Mouse (Mus musculus) CH12.LX (cell line): ENCODE measurements around the gene Gpatch2. TPM values are rescaled to one million over a fixed set of nuclear protein-coding genes. Genes with fewer than 3 reads are reported as not detected.

Source experiments
- DNase-seq: peaks from one replicate; pipeline ENCODE4 v3.0.0-alpha.2; 2013; ENCODE audit errors: extremely low read depth
- H3K27ac ChIP-seq: 2 replicates; pipeline ENCODE4 v1.5.1; 2012; ENCODE audit warnings: low read depth, mild to moderate bottlenecking, control low read depth, moderate library complexity; ENCODE audit not compliant: insufficient read depth
- H3K27me3 ChIP-seq: replicated peaks from 2 replicates; pipeline ENCODE3; 2012; ENCODE audit warnings: inconsistent platforms
- H3K36me3 ChIP-seq, 2 experiments: replicated peaks in 1 of 2; 2 replicates each; pipeline versions ENCODE3 to v1.6.1; 2012; ENCODE audit warnings: inconsistent platforms in 1 of 2, low read length in 1 of 2, mild to moderate bottlenecking in 1 of 2, mixed read lengths in 1 of 2, moderate library complexity in 1 of 2; ENCODE audit not compliant: control insufficient read depth in 1 of 2, insufficient read depth in 1 of 2
- H3K4me1 ChIP-seq, 2 experiments: 2 replicates each; pipeline ENCODE4 v1.6.1; 2012; ENCODE audit warnings: inconsistent platforms in 1 of 2, moderate library complexity in 1 of 2; ENCODE audit not compliant: insufficient read depth in 2 of 2, control insufficient read depth in 1 of 2
- H3K4me2 ChIP-seq: 2 replicates; pipeline ENCODE4 v1.6.1; 2012; ENCODE audit warnings: low read depth, mild to moderate bottlenecking, control low read depth; ENCODE audit not compliant: poor library complexity, insufficient read depth, severe bottlenecking
- H3K4me3 ChIP-seq, 3 experiments: fragments of 150-350 bp in 1 of 3; sonication (generic) in 1 of 3; replicated peaks in 1 of 3; 2 replicates each; pipeline versions ENCODE3 to v1.5.1; 2011 to 2012; ENCODE audit warnings: low read depth in 2 of 3, low read length in 2 of 3, mild to moderate bottlenecking in 2 of 3, moderate library complexity in 2 of 3, control low read depth in 1 of 3, improper control_type of control experiment in 1 of 3, inconsistent platforms in 1 of 3, mixed read lengths in 1 of 3; ENCODE audit not compliant: poor library complexity in 1 of 3
- H3K79me2 ChIP-seq: replicated peaks from 2 replicates; pipeline ENCODE4 v1.6.1; 2012; ENCODE audit warnings: mild to moderate bottlenecking, moderate library complexity; ENCODE audit not compliant: control insufficient read depth, poor library complexity, insufficient read depth, severe bottlenecking; ENCODE audit errors: extremely low read depth
- H3K9ac ChIP-seq: 2 replicates; pipeline ENCODE4 v1.6.1; 2012; ENCODE audit warnings: low read depth, mild to moderate bottlenecking, control low read depth, moderate library complexity; ENCODE audit not compliant: insufficient read depth
- H3K9me3 ChIP-seq: replicated peaks from 2 replicates; pipeline ENCODE3; 2012; ENCODE audit warnings: low read length, inconsistent platforms, mixed read lengths
- GABPA ChIP-seq: IDR thresholded peaks from 2 replicates; pipeline ENCODE4 v1.6.1; 2012; ENCODE audit warnings: low read depth, low read length, improper control_type of control experiment, inconsistent platforms; ENCODE audit not compliant: insufficient replicate concordance
- JUN ChIP-seq: IDR thresholded peaks from 2 replicates; pipeline ENCODE4 v1.6.1; 2011; ENCODE audit warnings: low read depth, mild to moderate bottlenecking, low read length, improper control_type of control experiment, moderate library complexity; ENCODE audit not compliant: insufficient read depth
- KAT2A ChIP-seq: IDR thresholded peaks from 2 replicates; pipeline ENCODE4 v1.6.1; 2012; ENCODE audit warnings: low read length, improper control_type of control experiment, inconsistent platforms; ENCODE audit not compliant: insufficient replicate concordance
- MAFK ChIP-seq: IDR thresholded peaks from 2 replicates; pipeline ENCODE4 v1.6.1; 2011; ENCODE audit warnings: low read length, improper control_type of control experiment; ENCODE audit not compliant: insufficient replicate concordance
- MAX ChIP-seq: IDR thresholded peaks from 2 replicates; pipeline ENCODE4 v1.6.1; 2011; ENCODE audit warnings: low read length, improper control_type of control experiment
- MYC ChIP-seq: IDR thresholded peaks from 2 replicates; pipeline ENCODE4 v1.6.1; 2011; ENCODE audit warnings: low read depth, mild to moderate bottlenecking, improper control_type of control experiment, low read length
- POLR2A ChIP-seq: IDR thresholded peaks from 2 replicates; pipeline ENCODE4 v1.6.1; 2011; ENCODE audit warnings: low read depth, mild to moderate bottlenecking, improper control_type of control experiment, low read length
- RCOR1 ChIP-seq: conservative IDR thresholded peaks from 2 replicates; pipeline ENCODE4 v1.6.1; 2012; ENCODE audit warnings: low read depth, mild to moderate bottlenecking, inconsistent platforms, low read length, improper control_type of control experiment
- TCF12 ChIP-seq: IDR thresholded peaks from 2 replicates; pipeline ENCODE4 v1.6.1; 2014; ENCODE audit warnings: low read depth, mild to moderate bottlenecking, inconsistent platforms, low read length, improper control_type of control experiment
- UBTF ChIP-seq: IDR thresholded peaks from 2 replicates; pipeline ENCODE4 v1.6.1; 2012; ENCODE audit warnings: low read depth, mild to moderate bottlenecking, inconsistent platforms, low read length, improper control_type of control experiment, moderate library complexity
- ZC3H11A ChIP-seq: IDR thresholded peaks from 2 replicates; pipeline ENCODE4 v1.6.1; 2012; ENCODE audit warnings: low read depth, mild to moderate bottlenecking, inconsistent platforms, low read length, improper control_type of control experiment
- ZKSCAN1 ChIP-seq: IDR thresholded peaks from 2 replicates; pipeline ENCODE4 v1.6.1; 2012; ENCODE audit warnings: low read depth, inconsistent platforms, low read length, improper control_type of control experiment, borderline replicate concordance
- ZMIZ1 ChIP-seq: IDR thresholded peaks from 2 replicates; pipeline ENCODE4 v1.6.1; 2012; ENCODE audit warnings: low read depth, mild to moderate bottlenecking, inconsistent platforms, low read length, improper control_type of control experiment
- ZNF384 ChIP-seq: IDR thresholded peaks from 2 replicates; pipeline ENCODE4 v1.6.1; 2012; ENCODE audit warnings: low read depth, low read length, improper control_type of control experiment, inconsistent platforms
- dilution Hi-C: fragments of 300-500 bp; cut with MboI; formaldehyde crosslinking; loops from 2 replicates; pipeline ENCODE4 v1.14.3; 2020; ENCODE audit warnings: low sequenced_read_pairs; ENCODE audit not compliant: extremely low pct_unique_long_range_greater_than_20kb, extremely low pct_ligation_motif_present
- in situ Hi-C: fragments of 300-500 bp; cut with MboI; formaldehyde crosslinking; loops from 3 replicates; pipeline ENCODE4 v1.14.3; 2019; ENCODE audit warnings: low sequenced_read_pairs, low pct_ligation_motif_present, low pct_unique_long_range_greater_than_20kb, mixed read lengths
- polyA plus RNA-seq: library from polyadenylated mRNA; unstranded; fragments of >175 nt; gene quantifications from 2 replicates; pipeline ENCODE4 v1.2.1, GENCODE M21; 2012; ENCODE audit warnings: low read depth; ENCODE audit not compliant: insufficient read length
- total RNA-seq, 2 experiments: library from RNA; depleted of rRNA; stranded (reverse); fragments of 300-350 nt in 1 of 2; fragments of >200 nt in 1 of 2; gene quantifications; 2 replicates each; pipeline ENCODE4 v1.2.3; 2012 to 2014

Gene Gpatch2
- total and polyA plus RNA-seq, 3 experiments = 14.1 to 17.0 (median 15.4) TPM

DNA sequence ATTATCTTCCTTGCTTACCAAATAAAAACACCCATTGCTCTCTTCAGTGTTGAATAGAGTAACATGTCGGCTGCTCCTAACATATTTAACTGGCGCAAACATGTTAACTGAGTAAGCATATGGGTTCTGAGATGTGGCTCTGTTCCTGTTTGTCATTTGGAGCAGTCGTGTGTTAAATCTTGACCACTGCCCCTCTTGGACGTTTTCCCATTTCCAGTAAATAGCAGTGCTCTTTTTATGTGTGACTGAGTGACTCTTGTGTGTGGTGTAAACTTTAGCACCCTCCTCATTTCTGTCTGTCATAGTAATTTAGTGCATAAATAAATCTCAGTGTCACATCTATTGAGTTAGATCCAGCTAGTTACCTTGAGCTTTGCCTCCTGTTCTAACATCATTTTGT is 52.3 kb downstream of the Gpatch2 start:
- no peak overlapping the region for H3K4me2 ChIP-seq
- H3K4me1 ChIP-seq = peaks cover under 1 to 5% of the 10 kb centered on the region in 2 experiments; a peak in 2 of 4 replicates
- H3K36me3 ChIP-seq = peaks cover 0 to 30% of the 10 kb centered on the region in 2 experiments
- in situ Hi-C loops = no loop called here
- no peak overlapping the region for H3K27ac ChIP-seq
- TF ChIP-seq ZC3H11A (no peak), ZKSCAN1 (no peak), UBTF (no peak), TCF12 (no peak), ZNF384 (no peak), KAT2A (no peak)
- H3K9me3 ChIP-seq = no peaks in the 10 kb centered on the region
- H3K79me2 ChIP-seq = no peaks in the 10 kb centered on the region
- no peak overlapping the region for H3K9ac ChIP-seq
- no peak overlapping the region for H3K4me3 ChIP-seq
- H3K27me3 ChIP-seq = no peaks in the 10 kb centered on the region
- dilution Hi-C loops = no loop called here
- DNase-seq = no peak

DNA sequence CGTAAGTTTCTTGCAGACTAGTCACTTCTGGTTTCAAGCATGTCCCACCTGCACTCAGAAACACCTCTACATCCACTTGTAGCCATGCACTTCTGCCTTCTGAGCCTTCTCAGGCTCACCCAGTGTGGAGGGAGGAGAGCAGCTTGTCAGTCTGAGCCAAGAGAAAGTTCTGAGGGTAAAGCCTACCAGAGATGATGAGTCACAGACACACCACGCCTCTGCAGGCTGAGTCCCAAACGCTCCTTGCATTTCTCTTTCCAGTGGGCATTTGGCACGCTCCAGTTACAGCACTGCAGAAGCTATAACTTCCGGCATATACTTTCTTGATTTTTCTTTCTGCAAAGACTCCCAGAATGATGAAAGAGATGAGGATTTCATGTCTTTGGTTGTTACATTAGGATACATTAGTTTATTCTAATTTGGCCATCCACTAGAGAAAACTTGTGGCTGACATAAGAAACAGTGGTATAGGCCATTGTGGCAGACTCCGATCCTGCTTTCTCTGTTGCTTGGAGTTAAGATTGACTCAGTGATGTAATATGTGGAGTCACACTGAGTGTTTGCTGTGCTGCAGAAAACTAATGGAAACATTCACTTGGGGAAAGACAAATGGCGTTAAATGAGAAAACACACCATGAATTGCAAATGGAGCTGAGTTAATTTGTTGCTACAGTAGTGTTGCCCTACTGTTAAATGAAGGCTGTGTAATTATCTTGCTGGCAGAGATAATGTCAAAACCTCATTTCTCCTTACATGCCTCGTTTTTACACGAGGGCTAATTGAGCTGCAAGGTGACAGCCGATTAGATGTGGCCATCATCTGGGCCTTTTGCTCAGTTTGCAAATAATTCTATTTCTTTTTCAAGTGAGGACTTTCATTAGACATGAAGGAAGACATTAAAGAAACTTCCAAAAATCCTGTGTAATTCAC is 55.3 kb downstream of the Gpatch2 start:
- Histone ChIP-seq H3K36me3 (peaks cover 0 to 24% of the 10 kb centered on the region in 2 experiments), H3K9ac (no peak overlapping the region), H3K4me1 (peaks cover 7 to 13% of the 10 kb centered on the region in 2 experiments), H3K27me3 (no peaks in the 10 kb centered on the region), H3K9me3 (no peaks in the 10 kb centered on the region), H3K27ac (no peak overlapping the region), H3K4me3 (no peak overlapping the region), H3K4me2 (no peak overlapping the region), H3K79me2 (no peaks in the 10 kb centered on the region)
- no peak for DNase-seq
- TF ChIP-seq TCF12 = no peak
- dilution Hi-C loops = no loop called here
- in situ Hi-C loops = no loop called here

DNA sequence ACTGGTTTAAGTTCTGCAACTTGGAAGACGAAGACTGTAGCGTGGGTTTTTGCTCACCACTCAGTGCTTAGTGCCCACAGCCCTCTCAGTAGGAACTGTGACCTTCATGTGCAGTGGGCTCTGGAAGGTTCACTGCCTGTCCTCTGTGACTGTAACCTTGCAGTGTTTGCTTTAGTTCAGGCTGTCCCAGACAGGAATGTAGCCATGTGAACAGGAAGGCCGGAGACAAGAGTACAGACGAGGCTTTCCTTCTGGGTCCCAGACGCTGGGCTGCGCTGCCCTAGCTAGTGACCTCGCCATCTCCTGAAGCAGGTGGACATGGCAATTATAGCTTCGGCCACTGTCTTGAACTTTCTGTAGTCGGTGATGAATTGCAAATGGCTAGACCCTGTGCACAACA is 62.0 kb downstream of the Gpatch2 start:
- H3K9ac ChIP-seq = no peak overlapping the region
- H3K4me3 ChIP-seq = no peak overlapping the region
- in situ Hi-C loops = no loop called here
- H3K79me2 ChIP-seq = no peaks in the 10 kb centered on the region
- TF ChIP-seq KAT2A = no peak
- no peak for TF ChIP-seq GABPA
- no peak for TF ChIP-seq MYC
- no peak for TF ChIP-seq RCOR1
- TF ChIP-seq JUN = no peak
- no peak for TF ChIP-seq MAX
- no peak for TF ChIP-seq MAFK
- TF ChIP-seq TCF12 = no peak
- TF ChIP-seq ZMIZ1 = no peak
- no peak for TF ChIP-seq POLR2A
- TF ChIP-seq UBTF = no peak
- H3K9me3 ChIP-seq = no peaks in the 10 kb centered on the region
- H3K27ac ChIP-seq = no peak overlapping the region
- peaks cover 0 to 14% of the 10 kb centered on the region in 2 experiments for H3K36me3 ChIP-seq
- no peaks in the 10 kb centered on the region for H3K27me3 ChIP-seq
- dilution Hi-C loops = no loop called here
- DNase-seq = no peak
- H3K4me1 ChIP-seq = peaks cover 7 to 12% of the 10 kb centered on the region in 2 experiments
- H3K4me2 ChIP-seq = no peak overlapping the region
